Mouse (Mus musculus): ENCODE measurements around the gene B4galnt1.

The B4galnt1 gene

DNA sequence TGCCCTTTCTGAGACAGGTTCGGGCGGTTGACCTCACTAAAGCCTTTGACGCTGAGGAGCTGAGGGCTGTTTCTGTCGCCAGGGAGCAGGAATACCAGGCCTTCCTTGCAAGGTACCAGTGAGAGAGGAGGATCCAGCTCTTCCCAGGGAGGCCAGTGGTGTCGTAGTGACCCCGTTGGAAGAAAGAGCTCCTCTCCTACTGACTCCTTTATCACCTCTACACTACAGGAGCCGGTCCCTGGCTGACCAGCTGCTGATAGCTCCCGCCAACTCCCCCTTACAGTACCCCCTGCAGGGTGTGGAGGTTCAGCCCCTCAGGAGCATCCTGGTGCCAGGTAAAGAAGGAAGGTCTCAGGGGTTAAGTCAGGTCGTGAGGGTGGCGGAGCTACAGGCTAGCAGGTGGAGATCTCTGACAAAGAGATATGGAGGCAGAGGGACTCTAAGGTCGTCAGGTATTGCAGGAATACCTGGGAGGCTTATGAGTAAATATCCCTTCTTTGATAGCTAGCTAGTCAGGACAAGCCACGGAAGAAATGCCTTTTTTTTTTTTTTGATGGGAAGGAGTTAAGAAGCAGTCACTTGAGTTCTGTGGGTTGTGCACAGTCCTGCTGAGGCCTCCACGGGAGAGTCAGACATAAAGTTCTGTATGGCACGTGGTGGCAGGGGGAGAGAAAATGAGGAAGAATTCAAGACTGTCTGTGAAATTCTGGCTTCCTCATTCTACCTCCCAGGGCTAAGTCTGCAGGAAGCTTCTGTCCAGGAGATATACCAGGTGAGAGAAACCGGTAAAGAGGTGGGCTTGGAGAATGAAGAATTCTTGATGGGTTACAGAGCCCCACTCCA, 2.0 kb downstream of the B4galnt1 start:
- in situ Hi-C loops (cut with MboI, MseI): loop anchor here (25.0 kb wide), 1 partner anchor 495 kb away; the partner anchor contains the start of genes Nab2 and Nemp1

DNA sequence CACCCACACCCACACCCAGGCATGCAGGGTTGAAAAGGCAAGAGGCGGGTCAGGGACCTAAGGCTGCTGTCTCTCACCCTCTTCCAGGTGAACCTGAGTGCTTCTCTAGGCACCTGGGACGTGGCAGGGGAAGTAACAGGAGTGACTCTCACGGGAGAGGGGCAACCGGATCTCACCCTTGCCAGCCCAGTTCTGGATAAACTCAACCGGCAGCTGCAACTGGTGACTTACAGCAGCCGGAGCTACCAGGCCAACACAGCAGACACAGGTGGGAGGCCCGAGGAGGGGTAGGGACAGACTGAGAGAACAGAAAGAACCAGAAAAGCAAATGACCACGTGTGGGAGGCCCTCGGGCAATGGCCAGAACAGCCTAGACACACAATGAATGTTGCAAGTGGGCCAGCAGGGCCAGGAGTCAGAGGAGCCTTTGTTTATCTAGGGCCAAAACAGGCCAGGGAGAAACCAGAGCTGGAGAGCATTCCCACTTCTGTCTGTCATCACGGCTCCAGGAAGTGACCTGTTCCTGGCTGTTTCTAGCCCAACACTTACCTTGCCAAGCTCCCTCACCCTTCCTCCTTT, 2.7 kb downstream of the B4galnt1 start:
- in situ Hi-C loops (cut with MboI, MseI): loop anchor here (25.0 kb wide), 1 partner anchor 495 kb away; the partner anchor contains the start of genes Nab2 and Nemp1

DNA sequence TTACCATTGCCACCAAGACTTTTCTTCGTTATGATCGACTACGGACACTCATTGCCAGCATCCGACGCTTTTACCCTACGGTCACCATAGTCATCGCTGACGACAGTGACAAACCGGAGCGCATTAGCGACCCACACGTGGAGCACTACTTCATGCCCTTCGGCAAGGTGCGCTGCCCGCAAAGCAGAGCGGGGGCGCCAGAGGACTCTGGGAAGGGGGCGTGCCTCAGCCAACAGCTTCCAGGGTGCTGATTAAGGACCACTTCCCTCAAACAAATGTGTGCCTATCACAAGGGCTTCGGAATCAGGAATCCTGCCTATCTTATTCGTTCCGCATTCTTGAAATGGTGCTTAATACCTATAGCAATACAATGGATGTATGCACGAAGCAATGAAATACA, 5.0 kb downstream of the B4galnt1 start:
- in situ Hi-C loops (cut with MboI, MseI): loop anchor here (5.0 to 25.0 kb wide), 2 partner anchors 53 to 492 kb away; partner anchors contain the start of genes Nab2 and Nemp1

DNA sequence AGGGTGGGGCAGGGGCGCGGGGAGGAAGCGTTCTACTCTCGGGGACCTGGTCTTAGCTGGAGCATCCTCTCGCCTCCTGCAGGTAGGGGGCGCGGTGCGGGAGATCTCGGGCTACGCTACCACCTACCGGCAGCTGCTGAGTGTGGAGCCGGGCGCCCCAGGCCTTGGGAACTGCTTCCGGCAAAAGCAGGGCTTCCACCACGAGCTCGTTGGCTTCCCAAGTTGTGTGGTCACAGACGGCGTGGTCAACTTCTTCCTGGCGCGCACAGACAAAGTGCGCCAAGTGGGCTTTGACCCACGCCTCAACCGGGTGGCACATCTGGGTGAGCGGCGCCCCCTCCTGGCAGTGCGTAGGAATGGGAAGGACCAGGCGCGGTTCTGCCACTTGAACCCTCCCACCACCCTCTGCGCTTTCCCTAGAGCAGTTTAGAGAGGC, 5.8 kb downstream of the B4galnt1 start:
- in situ Hi-C loops (cut with MboI, MseI): loop anchor here (5.0 to 25.0 kb wide), 2 partner anchors 54 to 491 kb away; partner anchors contain the start of genes Nab2 and Nemp1

DNA sequence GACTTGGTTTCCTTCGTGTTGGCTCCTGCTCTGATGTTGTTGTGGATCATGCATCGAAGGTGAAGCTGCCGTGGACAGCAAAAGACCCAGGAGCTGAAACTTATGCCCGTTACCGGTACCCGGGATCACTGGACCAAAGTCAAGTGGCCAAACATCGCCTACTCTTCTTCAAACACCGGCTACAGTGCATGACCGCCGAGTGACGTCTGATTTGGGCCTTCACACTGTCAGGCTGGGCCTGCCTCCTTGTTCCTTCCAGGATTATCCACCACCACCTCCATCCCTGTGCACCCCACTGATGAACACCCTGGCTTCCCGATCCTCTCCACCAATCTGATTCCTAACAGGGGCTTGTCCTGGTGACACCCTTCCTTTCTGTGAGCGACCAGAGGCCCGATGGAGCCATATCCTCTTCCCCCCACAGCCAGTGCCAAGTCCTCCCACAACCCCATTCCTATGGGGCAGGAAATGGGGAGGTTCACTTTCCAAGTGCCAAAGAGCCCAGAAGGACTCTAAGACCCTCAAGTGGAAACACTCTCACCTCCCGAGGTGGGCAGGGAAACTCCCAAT, 6.7 kb downstream of the B4galnt1 start:
- in situ Hi-C loops (cut with MboI, MseI): loop anchor here (5.0 to 25.0 kb wide), 2 partner anchors 54 to 491 kb away; partner anchors contain the start of genes Nab2 and Nemp1

DNA sequence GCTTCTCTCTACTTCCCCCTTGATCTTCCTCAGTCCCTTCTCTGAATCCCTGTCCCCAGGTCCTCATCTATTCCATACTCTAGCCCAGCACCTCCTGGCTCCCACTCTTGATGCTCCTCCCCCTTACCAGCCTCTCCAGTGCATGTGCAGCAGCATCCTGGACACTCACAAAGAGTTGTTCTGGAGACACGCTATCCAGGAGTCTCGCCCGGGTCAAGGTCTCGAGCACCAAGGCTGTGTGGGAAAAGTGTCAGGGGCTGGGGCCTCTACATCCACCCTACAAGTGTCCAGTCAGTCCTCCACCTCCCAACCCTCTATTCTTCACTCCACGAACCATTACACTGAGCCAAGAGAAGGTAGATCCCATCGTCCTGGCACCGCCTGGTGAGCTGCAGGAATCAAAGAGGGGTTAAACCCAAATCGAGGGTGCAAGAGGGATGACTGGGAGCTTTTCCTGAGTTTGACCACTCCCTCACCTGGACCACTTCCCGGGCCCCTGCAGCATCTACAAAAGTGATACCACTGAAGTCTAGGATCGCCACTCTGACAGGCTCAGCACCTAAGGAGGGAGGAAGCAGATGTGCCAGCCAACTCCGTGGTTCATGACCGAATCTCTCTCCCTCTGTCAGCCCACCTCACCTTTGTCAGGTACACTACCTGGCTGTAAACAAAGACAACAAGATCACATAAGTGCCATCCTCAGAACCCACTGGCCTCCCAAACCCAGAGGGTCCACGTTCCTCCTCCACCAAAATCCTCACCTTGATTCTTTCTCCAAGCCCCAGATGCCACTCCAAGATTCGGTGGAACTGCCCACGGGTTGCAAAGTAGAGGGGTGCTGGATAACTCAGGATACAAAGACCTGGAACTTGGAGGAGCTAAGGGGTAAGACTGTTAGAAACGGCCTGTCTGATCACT, 8.4 kb downstream of the B4galnt1 start:
- in situ Hi-C loops (cut with MboI, MseI): loop anchor here (5.0 to 25.0 kb wide), 2 partner anchors 56 to 489 kb away; partner anchors contain the start of genes Nab2 and Nemp1

DNA sequence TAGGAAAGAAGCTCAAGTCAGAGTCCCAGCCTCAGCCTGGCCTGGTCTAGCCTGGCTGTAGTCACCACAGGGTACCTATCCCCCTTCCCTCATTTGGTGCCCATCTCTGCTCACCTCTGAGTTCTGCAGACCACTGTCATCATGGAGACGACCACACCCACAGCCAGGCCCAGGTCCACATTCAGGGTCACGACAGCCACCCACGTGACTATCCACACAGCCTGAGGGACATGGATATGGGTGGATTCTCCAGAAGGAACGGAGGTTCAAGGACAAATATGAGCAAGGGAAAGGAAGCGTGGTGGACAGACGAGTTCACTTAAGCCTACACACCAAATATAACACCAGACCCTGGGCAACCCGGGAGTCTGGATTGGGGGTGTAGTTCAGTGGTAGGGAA, 9.1 kb downstream of the B4galnt1 start:
- in situ Hi-C loops (cut with MboI, MseI): loop anchor here (5.0 to 25.0 kb wide), 2 partner anchors 57 to 488 kb away; partner anchors contain the start of genes Nab2 and Nemp1

DNA sequence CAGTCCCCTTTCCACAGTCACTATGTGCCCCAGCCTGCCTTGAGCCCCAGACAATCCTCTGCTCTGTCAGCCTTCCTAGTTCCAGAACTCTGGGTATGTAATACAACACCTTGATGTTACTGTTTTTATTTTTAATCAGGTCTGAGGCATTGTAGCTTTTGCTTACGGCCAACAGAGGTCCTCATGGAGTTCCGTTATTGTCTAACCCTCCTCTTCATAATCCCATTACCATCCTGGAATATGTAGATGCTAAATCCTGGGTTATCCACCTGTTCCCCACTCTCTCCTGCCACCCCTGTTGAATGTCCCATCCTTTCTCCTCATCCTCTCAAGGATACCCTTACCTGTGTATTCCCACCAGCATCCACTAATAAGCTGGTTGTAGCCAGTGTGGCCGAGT, 11.2 kb downstream of the B4galnt1 start:
- in situ Hi-C loops (cut with MboI, MseI): loop anchor here (5.0 kb wide), 1 partner anchor 106 kb away; no protein-coding TSS in a partner anchor

DNA sequence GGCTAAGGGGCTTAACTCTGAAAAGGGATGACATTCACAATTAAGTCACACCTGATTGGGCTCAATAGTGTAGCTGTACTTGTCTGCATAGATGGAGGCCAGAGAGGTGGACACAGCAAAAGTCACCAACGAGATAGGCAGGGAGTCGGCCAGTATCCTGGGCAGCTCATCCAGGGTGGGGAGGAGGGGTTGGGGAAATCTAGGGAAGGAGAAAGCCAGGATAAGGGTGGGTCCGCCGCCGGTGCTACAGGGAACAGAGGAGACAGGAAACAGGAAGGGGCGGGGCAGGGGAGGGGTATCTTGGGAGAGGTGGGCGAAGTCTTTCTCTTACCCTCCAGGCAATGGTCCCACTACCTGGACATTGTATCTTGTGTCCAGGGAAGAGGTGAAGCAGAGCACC, 11.7 kb downstream of the B4galnt1 start:
- in situ Hi-C loops (cut with MboI, MseI): loop anchor here (5.0 kb wide), 1 partner anchor 106 kb away; no protein-coding TSS in a partner anchor

DNA sequence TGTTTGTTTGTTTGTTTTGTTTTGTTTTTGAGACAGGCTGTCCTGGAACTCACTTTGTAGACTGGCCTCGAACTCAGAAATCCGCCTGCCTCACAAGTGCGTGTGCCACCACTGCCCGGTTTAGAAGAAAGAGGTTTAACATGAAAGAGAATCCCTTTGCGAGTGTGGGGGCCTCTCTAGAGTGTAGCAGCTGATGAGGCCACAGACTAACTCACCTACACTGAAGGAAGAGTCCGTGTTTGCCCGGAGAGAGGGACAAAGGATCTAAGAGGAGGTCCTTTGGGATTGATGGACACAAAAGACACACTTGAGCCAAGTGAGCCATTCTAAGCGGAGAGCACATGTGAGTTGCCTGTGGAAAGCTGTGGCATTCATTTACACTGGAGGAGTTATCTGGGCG, 12.2 kb downstream of the B4galnt1 start:
- in situ Hi-C loops (cut with MboI, MseI): loop anchor here (5.0 kb wide), 1 partner anchor 105 kb away; no protein-coding TSS in a partner anchor

DNA sequence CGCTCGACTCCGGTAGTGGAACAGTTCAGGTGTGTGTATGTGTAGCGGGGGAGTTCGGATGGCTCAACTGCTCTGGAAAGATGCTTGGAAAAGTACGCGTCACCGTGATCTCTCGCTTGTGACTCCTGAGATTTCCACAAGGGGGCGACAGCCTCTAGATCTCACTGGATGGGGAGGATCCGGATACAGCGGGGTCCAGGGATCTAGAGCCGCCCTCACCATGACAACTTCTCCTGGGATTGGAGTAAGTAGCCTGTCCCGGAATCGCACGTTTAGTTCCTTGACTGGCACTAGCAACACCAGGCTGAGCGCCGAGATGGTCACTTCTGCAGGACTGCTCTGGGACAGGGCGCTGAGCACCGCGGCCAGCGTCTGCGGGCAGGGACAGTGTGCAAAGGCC, 12.7 kb downstream of the B4galnt1 start:
- in situ Hi-C loops (cut with MboI, MseI): loop anchor here (5.0 kb wide), 1 partner anchor 105 kb away; no protein-coding TSS in a partner anchor

DNA sequence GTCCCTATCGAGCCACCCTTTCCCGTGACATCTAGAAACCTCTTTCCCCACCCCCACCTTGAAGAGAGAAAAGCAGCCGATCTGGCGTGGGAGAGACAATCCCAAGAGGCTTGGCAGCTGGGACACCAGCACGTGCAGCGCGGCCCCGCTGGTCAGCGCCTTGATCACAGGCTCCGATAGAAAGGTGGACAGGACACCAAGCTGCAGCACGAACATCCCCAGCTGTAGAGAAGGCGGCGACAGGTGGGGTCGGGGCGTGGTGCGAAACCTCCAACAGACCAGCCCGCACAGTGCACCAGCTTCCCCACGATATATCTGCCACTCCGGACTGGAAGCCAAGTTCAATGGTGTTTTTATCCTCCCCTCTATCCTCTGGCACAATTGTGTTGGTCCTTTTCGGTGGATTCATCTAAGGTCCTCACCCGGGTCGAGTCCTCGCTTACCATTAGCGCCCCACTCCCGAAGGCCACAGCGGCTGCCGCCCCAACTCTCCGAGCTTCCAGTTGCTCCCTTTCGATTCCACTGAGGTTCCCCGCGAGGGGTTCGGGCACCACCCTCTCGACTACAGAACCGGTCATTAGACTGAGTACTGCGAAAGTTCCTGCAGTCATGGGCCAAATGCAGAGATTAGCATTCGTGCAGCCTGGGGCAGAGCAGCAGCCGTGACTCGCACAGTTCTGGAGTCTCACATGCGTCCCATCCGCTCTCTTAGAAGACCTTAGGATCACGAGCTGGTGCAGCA, 13.4 kb downstream of the B4galnt1 start:
- in situ Hi-C loops (cut with MboI, MseI): loop anchor here (5.0 kb wide), 1 partner anchor 104 kb away; no protein-coding TSS in a partner anchor

DNA sequence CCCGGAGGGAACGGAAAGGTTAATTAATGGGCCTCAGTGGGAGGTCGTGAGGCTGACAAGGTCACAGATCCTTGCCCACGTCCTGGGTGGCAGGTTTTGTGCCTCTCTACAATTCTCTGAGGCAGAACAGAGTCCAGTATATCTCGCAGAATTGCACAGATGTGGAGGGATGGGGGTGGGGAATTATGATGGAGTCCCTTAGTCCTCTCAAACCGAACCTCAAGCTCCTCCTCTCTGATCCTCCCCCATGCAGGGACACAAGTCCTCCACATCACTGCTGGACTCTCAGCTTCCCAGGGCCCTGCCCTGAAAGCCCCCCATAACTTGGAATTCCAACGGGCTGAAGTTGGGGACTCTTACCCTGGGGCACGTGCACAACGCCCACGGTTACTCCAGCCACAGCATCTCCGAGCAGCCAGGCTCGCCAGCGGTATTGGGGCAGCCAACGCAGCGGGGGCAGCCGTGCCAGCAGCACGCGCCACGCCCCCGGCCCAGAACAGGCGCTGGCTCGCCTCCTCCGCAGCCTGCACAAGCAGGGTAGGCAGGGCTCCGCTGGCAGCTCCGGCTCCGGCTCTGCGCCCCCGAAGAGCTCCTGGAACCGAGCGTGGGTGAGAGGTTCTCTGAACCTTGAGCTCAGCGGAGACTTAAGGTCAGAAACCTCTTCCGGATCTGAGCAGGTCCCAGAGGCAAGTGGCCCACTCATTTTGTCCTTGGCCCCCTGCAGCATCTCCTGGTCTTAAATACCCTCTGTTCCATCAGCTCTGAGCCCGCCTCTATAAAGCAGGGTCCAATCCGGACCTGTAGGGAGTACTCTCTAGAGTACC, 15.1 kb downstream of the B4galnt1 start, which contains the start of gene Slc26a10:
TSS of gene Slc26a10 (minus strand) at position 775 of the 824 bp plus-strand sequence.
- in situ Hi-C loops (cut with MboI, MseI): loop anchor here (5.0 to 10.0 kb wide), 2 partner anchors 102 to 135 kb away; partner anchors contain the start of gene Mars

DNA sequence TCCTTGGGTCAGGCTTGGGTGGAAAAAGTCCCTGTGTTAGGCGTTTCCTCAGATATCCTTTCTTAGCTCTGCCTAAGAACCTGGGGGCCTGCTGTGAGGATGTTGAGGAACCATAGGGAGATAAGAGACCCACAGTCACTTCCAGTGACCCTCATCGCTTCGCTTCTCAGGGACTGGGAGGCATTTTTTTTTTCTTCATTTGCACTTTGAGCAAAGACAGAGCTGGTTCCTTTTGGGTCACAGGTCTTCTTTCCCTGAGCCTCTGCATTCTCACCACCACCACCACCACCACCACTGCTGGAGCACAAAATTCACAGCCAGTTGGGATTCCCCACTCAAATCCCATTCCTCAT, 15.6 kb downstream of the B4galnt1 start:
- in situ Hi-C loops (cut with MboI, MseI): loop anchor here (10.0 kb wide), 1 partner anchor 134 kb away; the partner anchor contains the start of gene Mars

DNA sequence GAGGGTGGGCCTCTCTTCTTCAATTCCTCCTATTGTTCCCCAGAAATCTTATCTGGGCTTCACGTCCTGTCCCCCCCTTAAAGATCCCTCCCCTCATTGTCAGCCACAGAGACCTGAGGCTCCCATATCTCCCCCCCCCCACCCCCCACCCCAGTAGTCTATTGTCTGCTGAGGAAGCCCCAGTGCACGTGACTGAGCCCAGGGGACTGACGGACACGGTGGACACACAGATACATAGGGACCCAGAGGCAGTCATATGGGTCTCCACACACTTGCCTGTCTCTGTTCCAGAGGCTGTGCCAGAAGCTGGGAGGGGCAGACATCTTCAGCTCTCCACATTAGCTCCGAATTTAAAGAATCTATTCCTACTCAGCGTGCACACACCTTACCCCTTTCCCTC, 16.5 kb downstream of the B4galnt1 start:
- in situ Hi-C loops (cut with MboI, MseI): loop anchor here (10.0 kb wide), 1 partner anchor 133 kb away; the partner anchor contains the start of gene Mars

DNA sequence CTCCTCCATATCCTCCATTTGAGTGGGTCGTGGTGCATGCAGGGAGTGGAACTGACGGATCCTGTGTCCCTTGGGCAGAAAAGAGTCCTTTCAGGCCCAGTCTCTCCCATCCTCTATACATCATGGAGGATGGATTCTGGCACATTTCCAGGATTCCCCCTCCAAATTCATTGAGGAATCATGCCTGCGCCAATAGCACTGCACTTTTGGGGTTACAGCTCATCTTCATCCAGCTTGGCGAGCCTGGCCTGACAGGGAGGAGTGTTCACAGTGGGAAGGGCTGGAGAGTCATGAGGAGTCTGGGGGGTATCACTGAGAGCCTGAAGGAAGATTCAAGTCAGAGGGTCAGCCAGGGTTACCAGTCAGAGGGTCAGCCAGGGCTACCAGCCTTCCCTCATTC, 17.6 kb downstream of the B4galnt1 start:
- in situ Hi-C loops (cut with MboI, MseI): loop anchor here (10.0 kb wide), 1 partner anchor 132 kb away; the partner anchor contains the start of gene Mars

DNA sequence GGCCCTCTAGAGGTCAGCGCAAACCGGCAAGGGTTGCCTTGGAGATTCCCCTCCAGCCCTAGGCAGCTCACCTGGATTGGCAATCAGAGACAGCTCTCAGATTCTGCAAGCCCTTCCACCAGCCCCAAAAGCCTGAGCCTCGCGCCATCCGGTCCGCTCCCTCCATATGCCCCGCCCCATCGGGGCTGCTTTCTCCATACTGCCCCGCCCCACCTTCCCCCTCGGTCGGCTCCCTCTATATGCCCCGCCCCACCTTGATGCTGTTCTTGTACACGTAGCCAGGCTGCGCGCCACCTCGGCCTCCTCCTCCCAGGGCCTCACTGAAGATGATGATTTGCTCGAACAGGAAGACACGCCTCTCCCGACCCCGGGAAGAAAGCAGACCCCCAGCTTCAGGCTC, 18.7 kb downstream of the B4galnt1 start:
- in situ Hi-C loops (cut with MboI, MseI): loop anchor here (10.0 kb wide), 1 partner anchor 131 kb away; the partner anchor contains the start of gene Mars

DNA sequence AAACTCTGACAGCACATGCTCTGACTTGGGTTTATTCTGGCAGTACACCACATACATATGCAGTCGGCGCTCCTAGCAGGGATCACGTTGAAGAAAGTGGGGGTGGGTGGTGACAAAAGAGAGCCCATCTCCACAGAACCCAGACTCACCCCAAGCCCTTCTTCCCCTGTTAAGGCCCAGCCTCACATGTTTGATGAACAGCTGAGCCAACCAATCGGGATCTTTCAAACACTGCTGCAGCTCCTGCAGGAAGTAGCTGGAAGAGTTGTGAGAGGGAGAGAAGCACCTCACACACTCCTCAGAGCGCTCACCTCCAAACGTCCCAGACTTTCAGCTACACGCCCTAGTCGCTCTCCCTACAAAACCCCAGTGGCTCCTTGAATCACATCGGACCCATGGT, 20.1 kb downstream of the B4galnt1 start:
- in situ Hi-C loops (cut with MboI, MseI): loop anchor here (10.0 kb wide), 1 partner anchor 130 kb away; the partner anchor contains the start of gene Mars

Measured in regulatory T cell (primary cell).